Mouse (Mus musculus) layer of hippocampus, postnatal 36 days (tissue): ENCODE measurements around the gene Cdk17. TPM values are rescaled to one million over a fixed set of nuclear protein-coding genes. Genes with fewer than 3 reads are reported as not detected.

ENCODE experiments used
- DNase-seq, 2 experiments: peaks; one replicate each; pipeline ENCODE4 v3.0.0; 2022
- total RNA-seq, 2 experiments: library from RNA; stranded (reverse); gene quantifications; 2 replicates each; pipeline ENCODE4 v1.2.3; 2021

Gene Cdk17
- total RNA-seq, 2 experiments from 2014 or later: 193 to 200 TPM

GRCm38 (mm10) chr10:93171182-93171855, 10.6 kb downstream of the Cdk17 start:
- no peak for DNase-seq

DNA sequence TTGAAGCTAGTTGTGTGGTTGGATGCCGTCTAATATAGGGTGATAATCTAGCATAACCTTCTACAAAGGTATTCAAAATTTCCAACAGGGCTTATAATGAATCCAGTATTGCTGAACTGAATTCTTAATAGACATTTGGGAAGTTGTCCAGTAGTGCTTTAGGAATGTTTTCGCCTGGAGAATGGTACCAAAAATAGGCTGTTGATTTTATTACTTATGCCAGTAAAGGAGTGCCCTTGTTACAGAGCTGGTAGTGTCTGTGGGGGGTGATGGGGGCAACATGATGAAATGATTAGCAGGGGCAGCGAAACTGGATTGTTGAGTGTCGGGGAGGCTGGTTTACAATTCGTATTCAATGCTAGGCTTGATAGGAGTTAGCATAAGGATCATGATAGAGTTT, 16.8 kb downstream of the Cdk17 start:
- DNase-seq: no peak

DNA sequence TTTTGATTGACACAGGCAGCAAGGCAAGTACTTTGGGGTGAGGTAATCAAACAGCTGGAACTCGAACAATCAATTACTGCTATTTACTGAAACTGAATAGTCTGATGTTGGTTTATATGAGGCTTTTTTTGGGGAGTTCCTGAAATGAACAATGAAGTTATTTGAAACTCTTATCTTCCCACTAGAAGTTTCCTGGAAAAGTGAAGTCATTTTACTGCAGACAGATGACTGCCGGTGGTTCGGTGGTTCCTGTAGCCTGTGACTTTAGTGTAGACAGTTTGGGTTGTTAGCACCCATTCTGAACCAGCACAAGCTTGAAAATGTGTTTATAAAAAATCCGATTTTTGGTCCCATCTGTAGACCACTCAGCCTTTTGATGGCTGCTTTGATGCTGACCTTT, 17.2 kb downstream of the Cdk17 start:
- DNase-seq: no peak

DNA sequence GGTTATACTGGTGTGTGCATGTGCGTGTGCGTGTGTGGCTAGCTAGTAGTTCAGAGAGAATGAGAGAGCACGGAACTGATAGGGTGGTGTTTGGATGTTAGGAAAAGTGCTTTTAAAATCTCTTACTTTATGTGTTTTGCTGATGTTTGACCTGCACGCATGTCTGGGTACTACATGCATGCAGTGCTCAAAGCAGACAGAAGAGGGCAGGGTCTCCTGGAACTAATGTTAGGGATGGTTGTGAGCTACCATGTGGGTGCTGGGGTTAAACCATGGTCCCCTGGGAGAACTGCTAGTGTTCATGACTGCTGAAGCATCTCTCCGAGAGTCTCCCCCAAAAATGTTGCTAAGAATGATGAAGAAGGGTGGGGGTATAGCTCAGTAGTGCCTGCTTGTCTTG, 18.0 kb downstream of the Cdk17 start:
- no peak for DNase-seq

DNA sequence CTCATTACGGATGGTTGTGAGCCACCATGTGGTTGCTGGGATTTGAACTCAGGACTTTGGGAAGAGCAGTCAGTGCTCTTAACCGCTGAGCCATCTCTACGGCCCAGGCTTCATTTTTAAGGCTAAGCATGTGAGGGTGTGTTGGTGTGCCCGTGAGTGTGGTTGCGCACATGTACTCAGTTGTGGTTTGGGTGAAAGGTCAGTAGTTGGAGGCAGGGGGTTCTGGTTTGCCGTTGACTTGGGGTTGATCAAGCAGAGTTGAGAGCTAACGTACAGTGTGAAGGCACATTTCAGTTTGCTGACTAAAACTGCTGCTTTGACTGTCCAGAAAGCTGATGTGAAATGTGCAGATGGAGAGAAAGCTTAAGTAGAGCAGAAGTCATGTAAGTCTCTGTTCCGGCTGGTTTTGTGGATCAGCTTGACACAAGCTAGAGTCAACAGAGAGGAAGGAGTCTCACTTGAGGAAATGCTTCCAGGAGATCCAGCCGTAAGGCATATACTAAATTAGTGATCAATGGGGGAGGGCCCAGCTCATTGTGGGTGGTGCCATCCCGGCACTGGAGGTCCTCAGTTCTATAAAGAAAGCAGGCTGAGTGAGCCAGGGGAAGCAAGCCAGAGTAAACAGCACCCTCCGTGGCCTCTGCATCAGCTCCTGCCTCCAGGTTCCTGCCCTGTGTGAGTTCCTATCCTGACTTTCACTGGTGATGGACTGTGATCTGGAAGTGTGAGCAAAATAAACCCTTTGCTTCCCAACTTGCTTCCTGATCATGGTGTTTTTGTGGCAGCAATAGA, 19.2 kb downstream of the Cdk17 start:
- no peak for DNase-seq

- DNase-seq: no peak
Measured at GRCm38 (mm10) chr10:93184351-93184976, 23.8 kb downstream of the Cdk17 start.

GRCm38 (mm10) chr10:93188440-93188999, 27.8 kb downstream of the Cdk17 start:
- DNase-seq: no peak

DNA sequence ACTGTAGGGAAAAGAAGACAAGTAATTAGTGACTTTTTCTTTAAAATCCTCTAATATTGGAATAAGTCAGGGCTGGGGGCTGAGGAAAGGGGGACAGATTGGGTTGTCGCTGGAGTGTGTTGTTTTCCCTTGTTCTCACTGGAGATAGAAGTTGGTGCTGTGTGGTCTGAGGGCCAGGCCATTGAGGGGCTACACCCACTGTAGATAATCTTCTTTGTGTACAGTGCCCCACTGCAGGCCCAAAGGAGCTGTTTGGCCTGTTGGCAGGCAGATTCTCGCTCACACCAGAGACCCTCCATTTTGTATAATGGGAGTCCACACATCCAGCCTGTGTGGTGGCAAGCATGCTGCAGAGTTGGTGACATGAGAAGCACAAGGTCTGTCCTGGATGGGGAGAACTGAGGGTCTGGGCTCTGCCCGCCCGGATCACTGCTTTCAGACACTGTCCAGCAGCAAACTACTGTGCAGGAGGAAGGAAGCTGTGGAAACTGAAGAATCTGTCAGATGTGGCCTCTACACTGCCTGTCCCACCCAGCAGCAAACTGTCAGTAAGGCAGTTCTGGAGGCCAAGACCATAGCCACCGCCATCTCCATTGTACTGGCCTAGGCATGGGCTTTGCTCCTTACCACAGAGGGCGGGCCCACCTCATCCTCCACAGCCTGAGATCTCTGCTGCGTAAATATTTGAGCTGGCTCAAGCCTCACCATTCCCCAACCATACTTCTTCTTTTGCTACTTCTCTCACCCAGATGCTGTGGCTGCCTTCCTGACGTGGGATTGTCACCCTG, 30.0 kb downstream of the Cdk17 start:
- no peak for DNase-seq

DNA sequence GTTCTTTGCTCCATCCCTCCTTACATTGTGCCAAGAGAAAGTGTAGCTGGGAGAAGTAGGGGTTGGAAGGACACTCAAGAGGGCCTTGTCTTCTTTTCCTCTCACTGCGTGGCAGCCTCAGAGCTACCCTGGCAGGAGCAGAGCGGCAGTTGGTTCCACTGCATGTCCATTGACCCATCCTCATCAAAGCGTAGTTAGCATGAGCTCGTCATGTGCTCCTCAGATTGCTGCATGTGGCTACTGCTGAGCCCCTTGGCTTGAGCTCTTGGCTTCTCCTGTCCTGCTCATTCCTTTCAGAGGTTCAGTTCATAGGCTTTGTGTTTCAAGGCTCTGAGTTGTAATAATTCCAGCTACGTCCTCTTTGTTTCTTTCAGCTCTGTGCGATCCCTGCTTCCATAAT, 36.4 kb downstream of the Cdk17 start:
- DNase-seq: no peak

- no peak for DNase-seq
Measured at GRCm38 (mm10) chr10:93198958-93199357, 38.3 kb downstream of the Cdk17 start.

- DNase-seq: no peak
Measured at GRCm38 (mm10) chr10:93201846-93202458, 41.3 kb downstream of the Cdk17 start.

- DNase-seq: no peak
Measured at GRCm38 (mm10) chr10:93205287-93205956, 44.7 kb downstream of the Cdk17 start.

DNA sequence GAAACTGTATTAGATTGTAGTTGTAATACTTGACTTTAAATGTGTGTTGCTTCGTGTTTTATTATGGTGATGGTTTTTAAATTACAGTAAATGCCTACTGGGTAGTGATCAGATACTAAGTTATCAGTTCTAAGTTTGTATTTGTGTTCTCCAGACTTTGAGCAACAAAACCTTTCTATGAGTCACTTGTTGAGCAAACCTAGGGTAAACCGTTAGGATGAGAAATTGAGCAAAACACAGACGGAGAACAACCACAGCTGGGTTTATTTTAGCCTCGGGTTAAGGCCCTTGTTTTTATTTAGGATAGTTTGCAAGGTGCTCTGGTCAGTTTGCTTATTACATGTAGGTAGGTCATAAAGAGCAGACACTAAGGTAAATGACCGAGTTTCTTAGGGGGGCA, 46.5 kb downstream of the Cdk17 start:
- no peak for DNase-seq

DNA sequence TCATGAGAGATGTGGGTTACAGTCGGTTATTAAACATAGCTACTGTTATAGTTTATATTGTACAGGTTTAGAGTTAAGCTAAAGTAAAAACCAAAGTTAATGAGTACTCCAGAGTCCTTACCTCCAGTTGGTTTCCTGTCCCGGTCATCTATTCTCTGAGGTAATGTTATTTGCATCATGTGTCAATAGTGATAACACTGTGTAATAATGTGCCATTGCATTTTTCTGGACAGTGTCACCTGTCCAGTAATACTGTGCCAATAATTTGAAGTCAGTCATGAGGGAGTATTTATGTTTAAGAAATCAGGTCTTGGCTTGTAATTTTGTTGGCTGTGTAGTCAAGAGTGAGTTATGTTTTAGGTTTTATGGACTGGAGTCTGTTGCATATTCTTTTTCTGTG, 52.0 kb downstream of the Cdk17 start:
- no peak for DNase-seq

DNA sequence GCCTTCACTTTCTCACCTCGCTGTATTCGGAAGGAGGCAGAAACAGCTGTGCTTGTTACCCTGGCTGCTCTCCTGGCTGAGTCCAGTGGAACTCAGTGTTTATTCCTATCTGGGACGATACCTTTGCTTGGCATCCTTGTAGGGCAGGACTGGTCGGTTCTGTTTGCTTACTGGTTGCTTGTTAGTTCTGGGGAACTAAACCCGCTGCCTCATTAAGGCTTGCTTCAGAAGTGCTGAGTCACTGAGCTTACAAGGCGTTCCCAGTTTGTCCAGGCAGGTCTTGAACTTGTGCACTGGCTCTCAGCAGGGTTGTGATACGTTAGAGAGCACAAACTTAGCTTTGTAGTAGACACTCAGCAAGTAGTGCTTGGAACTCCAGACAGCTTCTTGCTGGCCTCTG, 52.7 kb downstream of the Cdk17 start:
- DNase-seq: no peak

GRCm38 (mm10) chr10:93214251-93214650, 53.6 kb downstream of the Cdk17 start:
- no peak for DNase-seq

GRCm38 (mm10) chr10:93215051-93215763, 54.5 kb downstream of the Cdk17 start:
- no peak for DNase-seq

GRCm38 (mm10) chr10:93225751-93226150, 65.1 kb downstream of the Cdk17 start:
- no peak for DNase-seq

- no peak for DNase-seq
Measured at GRCm38 (mm10) chr10:93227921-93228320, 67.2 kb downstream of the Cdk17 start.

- DNase-seq: no peak
Measured at GRCm38 (mm10) chr10:93228401-93229007, 67.8 kb downstream of the Cdk17 start.
